8 mouse cellular contexts compared by ENCODE assay signal in the genomic region with DNA sequence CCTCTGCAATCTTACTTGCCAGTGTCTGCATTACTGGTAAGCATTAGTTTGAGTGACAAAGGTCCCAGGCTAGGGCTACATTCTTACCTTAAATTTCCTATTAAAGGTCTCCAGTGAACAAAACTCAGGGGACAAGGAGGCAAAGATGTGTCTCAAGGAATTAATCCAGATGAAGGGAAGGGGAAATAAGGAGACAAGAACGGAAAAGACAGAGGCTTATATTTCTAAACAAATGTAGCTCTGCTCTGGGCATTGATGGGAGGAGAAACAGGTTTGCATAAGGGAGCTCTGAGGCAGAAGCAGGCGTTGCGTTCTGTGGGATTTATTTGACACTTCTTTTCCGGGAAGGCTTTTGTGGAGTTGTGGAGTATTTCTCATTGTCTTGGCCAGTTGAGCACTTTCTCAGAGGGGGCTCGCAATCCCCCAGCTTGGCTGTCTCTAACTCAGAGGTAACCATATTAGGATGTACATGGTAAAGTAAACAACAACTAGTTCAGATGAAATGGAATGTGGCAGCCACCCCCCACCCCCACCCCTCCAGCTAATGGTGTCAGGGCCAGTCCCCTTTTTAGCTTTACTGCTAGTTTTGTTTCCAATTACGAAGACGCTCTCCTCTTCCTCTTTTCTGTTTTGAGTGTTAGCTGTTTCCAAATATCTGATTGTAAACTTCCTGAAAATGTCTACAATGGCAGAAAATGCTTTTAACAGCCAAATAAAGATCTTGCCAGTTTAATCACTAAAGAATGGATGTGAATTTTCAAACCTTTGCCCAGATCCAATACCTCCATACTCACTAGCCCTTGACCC.
A peak's percentile ranks its signal among the peaks of the same experiment; 100 is the strongest.
DNase-seq lines count a peak whose midpoint lies in the region; ATAC-seq lines count a peak whose summit lies in the region.

No protein-coding gene starts in this region.

- peak overlapping the region; percentile 77 for H3K9ac ChIP-seq in heart, embryonic 11.5 days (ENCODE audit: low read depth, low read length)

- peaks cover 41% of the 10 kb centered on the region for H3K4me1 ChIP-seq in heart, embryonic 11.5 days (ENCODE audit: control insufficient read depth, insufficient read depth, low read length)

- H3K4me3 ChIP-seq in heart, embryonic 11.5 days (ENCODE audit: low read depth, low read length) = peak overlapping the region; percentile 49

- H3K4me2 ChIP-seq in heart, embryonic 11.5 days = peak overlapping the region; percentile 66

- no peak for ATAC-seq in heart, embryonic 11.5 days (replicated peaks; ENCODE audit: insufficient number of reproducible peaks, low FRiP score, low TSS enrichment)
- peak; percentile 80 for ATAC-seq in granulocyte monocyte progenitor cell, adult 5-6 weeks (replicated peaks; ENCODE audit: poor library complexity, severe bottlenecking)
- ATAC-seq in megakaryocyte progenitor cell, adult 5-6 weeks (replicated peaks; ENCODE audit: poor library complexity) = peak; percentile 60

- H3K27me3 ChIP-seq in heart, embryonic 11.5 days (ENCODE audit: control insufficient read depth, insufficient read depth, low read length) = no peaks in the 10 kb centered on the region

- H3K27ac ChIP-seq in heart, embryonic 11.5 days (ENCODE audit: low read depth, low read length) = peak overlapping the region; percentile 95

- no peak for DNase-seq in heart, adult 11 months
- peak; percentile 18 for DNase-seq in ES-CJ7 (ENCODE audit: low read depth, low spot score)
- no peak for DNase-seq in left cerebral cortex, adult 11 months (ENCODE audit: low spot score)
- no peak for DNase-seq in thymus, postnatal 36 days
- no peak for DNase-seq in frontal cortex, postnatal 36 days (ENCODE audit: low spot score in 2 of 2)

- no peaks in the 10 kb centered on the region for H3K9me3 ChIP-seq in heart, embryonic 11.5 days (replicated peaks; ENCODE audit: control insufficient read depth, low read length)

- WGBS in heart, embryonic 11.5 days (ENCODE audit: insufficient replicate concordance) = 1% methylated on average over 7 of the region's 7 CpGs

- H3K36me3 ChIP-seq in heart, embryonic 11.5 days (ENCODE audit: control insufficient read depth, insufficient read depth, low read length) = no peaks in the 10 kb centered on the region
